Mouse (Mus musculus): Measurements from ENCODE around the gene Adcy7. TPM values are rescaled to one million over a fixed set of nuclear protein-coding genes. Genes with fewer than 3 reads are reported as not detected.
A peak's percentile ranks its signal among the peaks of the same experiment; 100 is the strongest.

The Adcy7 gene
- polyA plus RNA-seq, 1 experiment: 5.4 TPM

DNA sequence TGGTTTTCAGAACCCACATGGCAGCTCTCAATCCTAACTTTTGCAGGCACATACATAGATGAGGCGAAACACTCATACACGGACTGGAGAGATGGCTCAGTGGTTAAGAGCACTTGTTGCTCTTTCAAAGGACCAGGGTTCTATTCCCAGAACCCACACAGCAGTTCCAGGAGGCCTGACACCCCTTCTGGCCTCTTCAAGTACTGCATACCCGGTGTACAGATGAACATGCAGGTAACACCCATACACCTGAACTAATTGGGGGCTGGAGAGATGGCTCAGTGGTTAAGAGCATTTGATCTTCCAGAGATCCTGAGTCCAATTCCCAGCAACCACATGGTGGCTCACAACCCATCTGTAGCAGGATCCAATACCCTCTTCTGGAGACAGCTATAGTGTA lies 2.1 kb upstream of the Adcy7 start:
- no peaks in the 10 kb centered on the region for H3K27me3 ChIP-seq (ENCODE audit: control insufficient read depth, insufficient read depth, low read length)
- peaks cover 12% of the 10 kb centered on the region for H3K4me1 ChIP-seq (ENCODE audit: control insufficient read depth, insufficient read depth, low read length)
- no peak overlapping the region for H3K4me3 ChIP-seq (ENCODE audit: control insufficient read depth, low read depth, low read length)
- no peak overlapping the region for H3K27ac ChIP-seq (ENCODE audit: control insufficient read depth, insufficient read depth, low read depth, low read length)
- TF ChIP-seq POLR2A (IDR thresholded peaks at IDR 0.05; ENCODE audit: control insufficient read depth, low read depth, low read length) (no peak), CTCF (IDR thresholded peaks at IDR 0.05; ENCODE audit: control insufficient read depth, insufficient read depth, insufficient replicate concordance, low read depth, low read length) (no peak)
- no peaks in the 10 kb centered on the region for H3K36me3 ChIP-seq (ENCODE audit: control insufficient read depth, insufficient read depth, low read length)

DNA sequence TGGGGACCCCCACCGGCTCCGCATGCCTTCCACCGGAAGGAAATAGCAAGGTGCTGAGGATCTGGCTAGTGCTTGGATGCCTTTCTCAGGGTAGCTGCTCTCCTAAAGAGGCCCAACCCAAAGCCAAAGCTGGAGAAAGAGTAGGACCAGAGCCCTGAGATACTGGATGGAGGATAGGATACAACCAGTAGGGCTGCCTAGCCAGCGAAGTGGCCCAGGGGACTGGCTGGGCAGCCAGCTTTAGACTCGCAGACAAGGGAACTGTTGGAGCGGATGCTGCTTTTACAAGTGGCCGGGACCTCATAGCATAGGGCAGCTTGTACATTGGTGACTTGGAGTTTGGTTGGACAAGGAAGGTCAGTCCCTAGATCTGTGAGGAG lies 838 bp downstream of the Adcy7 start:
- Histone ChIP-seq H3K27me3 (ENCODE audit: control insufficient read depth, insufficient read depth, low read length) (no peaks in the 10 kb centered on the region), H3K4me3 (ENCODE audit: control insufficient read depth, low read depth, low read length) (peak overlapping the region; percentile 70), H3K36me3 (ENCODE audit: control insufficient read depth, insufficient read depth, low read length) (no peaks in the 10 kb centered on the region), H3K27ac (ENCODE audit: control insufficient read depth, insufficient read depth, low read depth, low read length) (peak overlapping the region; percentile 36; the same call in 1 of the 2 replicates), H3K4me1 (ENCODE audit: control insufficient read depth, insufficient read depth, low read length) (peaks cover 10% of the 10 kb centered on the region)
- TF ChIP-seq POLR2A (IDR thresholded peaks at IDR 0.05; ENCODE audit: control insufficient read depth, low read depth, low read length) (no peak), CTCF (IDR thresholded peaks at IDR 0.05; ENCODE audit: control insufficient read depth, insufficient read depth, insufficient replicate concordance, low read depth, low read length) (no peak)

DNA sequence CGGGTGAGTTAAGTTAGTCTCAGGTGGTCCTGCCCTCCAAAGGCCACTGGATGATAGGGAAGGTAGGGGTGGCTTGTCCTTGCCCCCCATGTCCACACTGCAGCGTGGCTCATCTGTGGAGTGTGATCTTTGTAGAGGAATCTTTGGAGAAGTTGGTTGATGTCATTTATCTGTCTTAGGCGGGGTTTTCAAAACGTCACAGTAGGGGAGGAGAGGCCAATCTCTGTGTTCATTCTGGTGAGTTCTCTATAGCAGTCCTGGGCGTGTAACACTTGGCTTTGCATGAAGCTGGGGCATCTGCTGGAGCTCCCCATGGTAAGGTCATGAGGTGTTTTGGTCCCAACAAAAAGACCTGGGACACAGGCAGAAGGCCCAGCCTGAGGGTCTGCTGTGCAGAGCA lies 1.9 kb downstream of the Adcy7 start:
- no peaks in the 10 kb centered on the region for H3K36me3 ChIP-seq (ENCODE audit: control insufficient read depth, insufficient read depth, low read length)
- H3K27ac ChIP-seq (ENCODE audit: control insufficient read depth, insufficient read depth, low read depth, low read length): no peak overlapping the region; the same call in 1 of the 2 replicates
- peaks cover 10% of the 10 kb centered on the region for H3K4me1 ChIP-seq (ENCODE audit: control insufficient read depth, insufficient read depth, low read length)
- no peak for TF ChIP-seq POLR2A (IDR thresholded peaks at IDR 0.05; ENCODE audit: control insufficient read depth, low read depth, low read length)
- no peak for TF ChIP-seq CTCF (IDR thresholded peaks at IDR 0.05; ENCODE audit: control insufficient read depth, insufficient read depth, insufficient replicate concordance, low read depth, low read length)
- no peak overlapping the region for H3K4me3 ChIP-seq (ENCODE audit: control insufficient read depth, low read depth, low read length)
- H3K27me3 ChIP-seq (ENCODE audit: control insufficient read depth, insufficient read depth, low read length): no peaks in the 10 kb centered on the region

DNA sequence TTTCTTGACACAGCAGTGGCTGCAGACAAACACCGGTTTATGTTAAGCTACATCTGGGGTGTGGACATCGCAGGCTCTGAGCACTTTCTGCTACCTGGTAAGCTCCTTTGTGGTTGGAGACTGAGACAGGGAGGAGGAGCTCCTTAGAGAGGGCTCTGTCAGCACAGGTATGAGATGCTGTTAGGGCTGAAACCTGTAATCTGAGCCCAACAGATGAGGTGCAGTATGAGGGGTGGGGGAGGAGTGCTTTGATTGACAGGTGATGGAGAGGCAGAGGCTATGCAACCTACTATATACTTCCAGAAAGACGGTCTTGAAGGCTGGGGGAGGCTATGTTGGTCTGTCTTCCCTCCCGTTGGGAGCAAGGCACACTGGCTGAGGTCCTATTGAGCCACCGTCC lies 7.0 kb downstream of the Adcy7 start:
- H3K27me3 ChIP-seq (ENCODE audit: control insufficient read depth, insufficient read depth, low read length): no peaks in the 10 kb centered on the region
- no peaks in the 10 kb centered on the region for H3K36me3 ChIP-seq (ENCODE audit: control insufficient read depth, insufficient read depth, low read length)
- peaks cover 6% of the 10 kb centered on the region for H3K4me1 ChIP-seq (ENCODE audit: control insufficient read depth, insufficient read depth, low read length)
- H3K27ac ChIP-seq (ENCODE audit: control insufficient read depth, insufficient read depth, low read depth, low read length): no peak overlapping the region
- TF ChIP-seq CTCF (IDR thresholded peaks at IDR 0.05; ENCODE audit: control insufficient read depth, insufficient read depth, insufficient replicate concordance, low read depth, low read length) (no peak), POLR2A (IDR thresholded peaks at IDR 0.05; ENCODE audit: control insufficient read depth, low read depth, low read length) (no peak)
- no peak overlapping the region for H3K4me3 ChIP-seq (ENCODE audit: control insufficient read depth, low read depth, low read length)

DNA sequence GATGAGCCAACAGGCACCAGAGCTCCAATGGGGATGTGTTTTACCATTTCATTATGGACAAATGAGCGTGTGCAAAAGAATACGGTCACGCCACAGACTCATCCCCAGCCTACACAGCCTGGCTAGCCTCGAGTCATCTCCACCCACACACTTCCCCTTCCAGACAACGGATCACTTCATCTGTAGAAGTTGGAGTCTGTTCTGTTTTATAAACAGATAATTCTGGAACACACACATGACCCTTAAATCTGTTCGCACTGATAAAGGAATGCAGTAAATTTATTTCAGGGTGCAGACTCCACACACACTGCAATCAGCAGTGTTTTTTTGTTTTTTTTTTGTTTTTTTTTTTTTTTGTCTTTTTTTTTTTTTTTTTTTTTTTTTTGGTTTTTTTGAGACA lies 7.5 kb downstream of the Adcy7 start:
- H3K4me1 ChIP-seq (ENCODE audit: control insufficient read depth, insufficient read depth, low read length): peaks cover 8% of the 10 kb centered on the region
- no peak for TF ChIP-seq POLR2A (IDR thresholded peaks at IDR 0.05; ENCODE audit: control insufficient read depth, low read depth, low read length)
- TF ChIP-seq CTCF (IDR thresholded peaks at IDR 0.05; ENCODE audit: control insufficient read depth, insufficient read depth, insufficient replicate concordance, low read depth, low read length): no peak

DNA sequence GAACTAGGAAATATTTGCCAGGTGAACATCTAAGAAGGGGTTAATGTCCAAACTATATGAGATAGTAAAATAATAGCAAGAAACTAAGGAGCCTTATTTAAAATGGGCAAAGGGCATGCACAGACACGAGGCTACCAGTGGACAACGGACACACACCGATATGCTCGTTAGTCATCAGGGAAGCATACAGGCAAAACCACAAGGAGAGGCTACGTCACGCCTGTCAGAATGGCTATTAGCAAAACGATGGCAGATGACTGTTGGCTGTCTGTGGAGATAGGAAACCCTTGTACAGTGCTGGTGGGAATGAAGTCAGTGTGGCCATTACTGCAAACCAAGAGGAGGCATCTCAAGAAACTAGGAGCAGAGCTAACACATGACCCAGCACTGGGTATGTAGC lies 8.7 kb downstream of the Adcy7 start:
- H3K4me3 ChIP-seq (ENCODE audit: control insufficient read depth, low read depth, low read length): no peak overlapping the region

More for the DNA sequence above, 7.5 kb downstream of the Adcy7 start:
- H3K36me3 ChIP-seq (ENCODE audit: control insufficient read depth, insufficient read depth, low read length): no peaks in the 10 kb centered on the region
- H3K4me3 ChIP-seq (ENCODE audit: control insufficient read depth, low read depth, low read length): no peak overlapping the region
- H3K27me3 ChIP-seq (ENCODE audit: control insufficient read depth, insufficient read depth, low read length): no peaks in the 10 kb centered on the region
- H3K27ac ChIP-seq (ENCODE audit: control insufficient read depth, insufficient read depth, low read depth, low read length): no peak overlapping the region

DNA sequence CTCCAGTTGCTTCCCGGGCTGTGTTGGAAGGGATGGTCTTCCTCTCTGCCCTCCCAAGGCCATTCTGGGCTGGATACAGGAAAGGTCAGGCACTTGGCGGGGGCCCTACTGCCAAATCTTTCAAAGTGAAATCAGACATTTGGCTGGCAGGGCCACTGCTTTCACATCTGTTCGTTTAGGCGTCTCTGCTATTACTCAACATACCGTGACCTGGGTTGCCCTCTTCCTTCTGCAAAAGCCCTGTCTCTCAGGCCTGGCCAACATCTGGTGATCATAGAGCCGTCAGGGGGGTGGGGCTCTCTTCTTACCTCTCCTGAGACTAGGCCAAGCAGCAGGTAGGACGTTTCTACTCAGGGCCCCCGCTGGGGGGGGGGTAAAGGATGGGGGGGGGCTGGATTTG lies 10.5 kb downstream of the Adcy7 start:
- Histone ChIP-seq H3K4me3 (ENCODE audit: control insufficient read depth, low read depth, low read length) (no peak overlapping the region), H3K27ac (ENCODE audit: control insufficient read depth, insufficient read depth, low read depth, low read length) (no peak overlapping the region; the same call in 1 of the 2 replicates), H3K4me1 (ENCODE audit: control insufficient read depth, insufficient read depth, low read length) (peaks cover 27% of the 10 kb centered on the region), H3K36me3 (ENCODE audit: control insufficient read depth, insufficient read depth, low read length) (no peaks in the 10 kb centered on the region), H3K27me3 (ENCODE audit: control insufficient read depth, insufficient read depth, low read length) (no peaks in the 10 kb centered on the region)
- no peak for TF ChIP-seq CTCF (IDR thresholded peaks at IDR 0.05; ENCODE audit: control insufficient read depth, insufficient read depth, insufficient replicate concordance, low read depth, low read length)
- no peak for TF ChIP-seq POLR2A (IDR thresholded peaks at IDR 0.05; ENCODE audit: control insufficient read depth, low read depth, low read length)

More for the DNA sequence above, 8.7 kb downstream of the Adcy7 start:
- H3K36me3 ChIP-seq (ENCODE audit: control insufficient read depth, insufficient read depth, low read length): no peaks in the 10 kb centered on the region
- H3K27ac ChIP-seq (ENCODE audit: control insufficient read depth, insufficient read depth, low read depth, low read length): no peak overlapping the region
- H3K27me3 ChIP-seq (ENCODE audit: control insufficient read depth, insufficient read depth, low read length): no peaks in the 10 kb centered on the region
- H3K4me1 ChIP-seq (ENCODE audit: control insufficient read depth, insufficient read depth, low read length): peaks cover 19% of the 10 kb centered on the region
- no peak for TF ChIP-seq POLR2A (IDR thresholded peaks at IDR 0.05; ENCODE audit: control insufficient read depth, low read depth, low read length)
- no peak for TF ChIP-seq CTCF (IDR thresholded peaks at IDR 0.05; ENCODE audit: control insufficient read depth, insufficient read depth, insufficient replicate concordance, low read depth, low read length)
